Mouse (Mus musculus) A20 (cell line): ENCODE results near the gene Nploc4.
"Not testable (repeated sequence)": the region's sequence is repeated elsewhere in the genome, so short reads cannot be mapped to it uniquely, and the experiment has no call there.

ENCODE experiments used
- DNase-seq: peaks from one replicate; pipeline ENCODE4 v3.0.0-alpha.2; 2011; ENCODE audit warnings: low read depth, low spot score

Gene Nploc4

DNA sequence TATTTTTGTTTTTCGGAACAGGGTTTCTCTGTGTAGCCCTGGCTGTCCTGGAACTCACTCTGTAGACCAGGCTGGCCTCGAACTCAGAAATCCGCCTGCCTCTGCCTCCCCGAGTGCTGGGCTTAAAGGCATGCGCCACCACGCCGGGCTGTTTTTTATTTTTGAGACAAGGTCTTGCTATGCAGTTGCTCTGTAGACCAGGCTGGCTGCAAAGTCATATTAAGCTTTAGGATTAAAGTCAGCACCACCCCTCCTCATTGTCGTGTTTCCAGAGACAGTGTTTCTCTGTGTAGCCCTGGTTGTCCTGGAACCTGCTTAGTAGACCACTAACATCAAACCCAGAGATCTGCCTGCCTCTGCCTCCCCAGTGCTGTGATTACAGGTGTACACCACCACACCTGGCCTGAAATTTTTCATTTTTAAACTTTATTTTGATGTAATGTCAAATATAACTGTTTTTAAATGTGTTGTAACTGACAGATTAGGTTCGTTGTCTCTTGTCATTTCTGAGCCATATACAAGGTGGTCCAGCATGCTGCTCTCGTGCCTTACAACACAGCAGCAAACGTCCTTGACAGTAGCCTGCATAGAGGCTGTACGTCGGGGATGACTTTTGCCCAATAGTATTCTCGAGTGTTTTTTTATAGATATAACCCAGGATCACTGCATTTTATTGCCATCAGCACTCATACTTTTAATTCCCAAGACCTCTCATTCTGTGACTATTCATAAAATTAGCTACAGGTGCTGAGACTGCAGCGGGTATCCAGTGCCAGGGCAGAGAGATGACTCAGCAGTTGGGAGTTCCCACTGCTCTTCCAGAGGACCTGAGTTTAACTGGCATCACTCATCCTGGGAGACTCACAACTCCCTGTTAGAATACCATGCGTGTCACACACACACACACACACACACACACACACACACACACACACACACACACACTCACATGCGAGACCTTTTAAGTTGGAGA is 82.9 kb downstream of the Nploc4 start:
- no peak for DNase-seq

DNA sequence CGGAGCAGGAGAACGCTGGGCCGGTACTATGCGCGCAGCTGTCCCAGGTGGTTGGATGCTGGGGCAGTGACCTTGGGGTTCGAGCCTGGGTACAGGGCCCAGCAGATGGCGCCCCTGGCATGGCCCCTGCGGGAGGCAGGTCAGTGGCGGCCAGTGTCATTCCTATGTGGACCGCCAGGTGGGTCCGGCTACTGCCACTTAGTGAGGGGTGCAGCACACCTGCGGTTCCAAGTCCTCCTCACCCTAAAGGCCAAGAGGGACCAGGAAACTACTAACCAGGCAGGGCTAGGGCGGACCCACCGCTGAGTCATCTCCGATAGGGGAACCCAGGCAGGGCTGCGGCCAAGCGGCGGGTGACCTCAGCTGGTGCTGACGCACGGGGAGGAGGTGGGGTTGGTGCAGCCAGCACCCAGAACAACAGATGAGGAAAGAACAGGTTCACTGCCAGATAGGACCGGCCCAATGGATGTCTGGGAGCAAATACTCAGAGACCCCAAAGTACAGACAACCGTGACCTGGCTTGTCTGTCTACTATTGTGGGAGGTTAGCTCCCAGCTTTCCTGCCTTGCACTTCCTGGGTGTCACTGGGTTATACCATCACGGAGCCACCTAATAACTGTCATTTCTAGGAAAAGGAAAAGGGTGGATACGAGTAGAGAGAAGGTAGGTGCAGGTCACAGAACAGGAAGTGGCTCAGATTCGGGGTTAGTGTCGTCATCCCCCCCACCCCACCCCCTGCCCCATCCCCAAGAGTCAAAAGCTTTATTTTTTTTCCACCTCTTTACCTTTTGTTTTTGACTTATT is 83.8 kb downstream of the Nploc4 start:
- peak; percentile 88 for DNase-seq

DNA sequence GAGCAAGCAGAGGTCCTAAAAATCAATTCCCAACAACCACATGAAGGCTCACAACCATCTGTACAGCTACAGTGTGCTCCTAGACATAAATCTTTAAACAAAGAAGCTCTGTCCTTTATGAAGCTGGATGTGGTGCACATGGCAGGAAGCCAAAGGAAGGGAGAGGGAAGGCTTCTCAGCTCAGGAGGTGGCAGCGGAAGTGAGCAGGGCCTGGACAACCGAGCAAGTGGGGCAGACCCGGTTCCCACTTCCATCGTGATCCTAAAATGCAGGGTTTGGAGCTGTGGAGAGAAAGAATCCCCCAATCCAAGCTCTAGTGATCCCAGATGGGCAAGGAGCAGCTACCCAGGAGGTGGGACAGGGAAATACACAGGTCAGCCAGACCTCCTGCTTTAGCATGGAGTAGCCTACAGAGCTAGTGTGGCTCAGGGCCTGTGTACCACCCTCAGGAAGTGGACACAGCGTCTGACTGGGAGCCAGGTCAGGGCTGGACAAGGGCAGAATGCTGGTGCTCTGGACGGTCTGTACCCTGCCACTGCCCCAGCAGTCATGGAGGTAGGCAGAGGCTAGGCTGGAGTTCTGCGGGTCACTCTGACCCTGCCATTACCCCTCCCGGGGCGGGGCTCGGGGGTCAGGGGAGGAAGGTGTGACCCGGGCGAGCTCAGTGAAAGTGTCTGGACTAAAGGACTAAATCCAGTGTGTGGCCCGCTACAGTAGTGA is 84.8 kb downstream of the Nploc4 start:
- no peak for DNase-seq

DNA sequence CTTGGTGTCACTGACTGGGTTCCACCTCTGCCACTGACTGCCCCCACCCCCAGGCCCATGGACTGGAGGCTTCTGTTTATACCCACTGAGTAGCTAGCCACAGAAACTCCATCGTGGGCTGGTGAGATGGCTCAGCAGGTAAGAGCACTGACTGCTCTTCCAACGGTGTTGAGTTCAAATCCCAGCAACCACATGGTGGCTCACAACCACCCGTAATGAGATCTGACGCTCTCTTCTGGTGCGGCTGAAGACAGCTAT is 85.5 kb downstream of the Nploc4 start:
- DNase-seq = not testable (repeated sequence)

DNA sequence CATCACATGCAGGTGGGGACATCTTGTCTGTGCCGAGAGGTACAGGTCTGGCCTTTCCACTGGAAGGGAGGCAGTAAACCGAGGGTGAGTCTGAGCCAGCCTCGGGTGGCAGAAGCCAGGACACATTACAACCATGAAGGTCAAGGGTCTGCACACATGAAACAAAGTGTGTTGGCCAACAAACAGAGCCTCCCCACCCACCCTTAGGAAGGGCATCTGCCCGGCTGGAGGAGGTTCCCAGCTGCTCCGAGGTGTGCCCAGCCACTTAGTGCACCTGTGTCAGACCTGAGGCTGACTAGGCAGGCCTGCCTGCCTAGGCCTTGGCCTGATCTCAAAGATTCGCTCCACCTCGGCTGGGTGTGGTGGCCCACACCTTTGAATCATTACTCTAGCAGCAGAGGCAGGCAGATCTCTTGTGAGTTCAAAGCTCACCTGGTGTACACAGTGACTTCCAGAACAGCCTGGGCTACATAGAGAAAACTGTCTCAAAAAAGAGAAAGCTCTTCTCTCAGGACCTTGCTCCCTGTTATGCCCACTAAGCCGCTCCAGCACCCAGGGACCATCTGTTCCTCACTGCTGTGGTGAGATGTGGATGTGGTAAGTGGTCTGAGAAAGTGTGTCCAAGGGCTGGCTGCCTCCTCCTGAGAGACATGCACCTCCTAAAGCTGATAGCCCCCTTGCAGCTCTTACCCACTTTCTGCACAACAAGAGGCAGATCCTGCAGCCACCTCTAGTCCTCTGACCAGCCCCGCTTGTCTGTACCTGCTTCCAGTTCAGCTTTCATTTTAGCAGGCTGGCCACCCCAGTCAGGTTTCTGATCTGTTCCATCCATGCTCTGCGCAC is 86.0 kb downstream of the Nploc4 start:
- DNase-seq = no peak

DNA sequence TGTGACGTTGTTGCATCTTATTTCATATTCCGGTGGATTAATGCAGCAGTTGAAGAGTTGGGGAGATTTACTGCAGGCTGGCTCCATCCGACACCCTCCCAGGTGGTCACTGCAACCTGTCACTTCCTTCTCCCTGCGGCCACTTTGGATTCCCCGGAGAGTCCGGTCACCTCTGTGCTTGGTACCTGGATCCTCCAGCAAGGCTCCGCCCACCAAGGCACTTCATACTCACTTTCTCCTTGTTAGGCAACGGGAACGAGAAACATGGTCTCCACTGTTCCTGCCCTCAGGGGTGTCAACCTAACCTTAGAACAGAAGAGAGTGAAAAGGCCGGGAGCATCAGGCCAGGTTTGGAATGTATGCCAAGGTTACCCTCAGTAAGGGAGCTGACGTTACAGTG is 86.8 kb downstream of the Nploc4 start:
- DNase-seq = no peak

DNA sequence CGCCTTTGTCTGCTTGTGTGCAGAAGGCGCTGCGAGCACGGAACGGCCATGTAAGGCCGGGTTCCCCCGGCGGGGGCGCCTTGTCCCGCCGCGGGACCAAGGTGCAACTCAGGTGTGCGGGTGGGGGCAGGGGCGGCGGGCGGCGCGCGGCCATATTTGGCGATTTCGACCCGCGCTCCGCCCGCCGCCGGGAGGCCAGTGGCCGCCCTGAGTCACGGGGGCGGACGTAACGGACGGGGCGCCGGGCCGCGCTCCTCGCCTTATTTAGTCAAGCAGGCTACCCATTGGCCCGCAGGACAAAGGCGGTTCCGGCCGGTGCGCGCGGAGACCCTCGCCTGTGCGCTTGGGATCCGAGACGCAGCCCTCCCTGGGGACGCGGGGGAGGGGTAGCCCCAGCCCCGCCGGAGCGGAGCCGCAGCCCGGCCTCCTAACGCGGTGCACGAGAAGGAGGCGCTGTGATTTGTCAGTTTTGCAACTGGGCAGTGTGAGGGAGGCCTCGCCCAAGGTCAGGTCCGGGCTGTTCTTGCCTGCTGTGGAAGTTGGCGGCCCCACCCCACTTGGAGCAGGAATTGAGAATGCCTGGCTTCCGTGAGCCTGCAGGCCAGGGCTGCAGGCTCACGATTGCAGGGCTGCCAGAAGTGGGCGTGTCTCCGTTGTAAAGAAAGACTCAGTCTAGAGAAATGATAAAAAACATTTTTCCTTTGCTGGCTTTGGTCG is 87.4 kb downstream of the Nploc4 start:
- DNase-seq = peak; percentile 92

DNA sequence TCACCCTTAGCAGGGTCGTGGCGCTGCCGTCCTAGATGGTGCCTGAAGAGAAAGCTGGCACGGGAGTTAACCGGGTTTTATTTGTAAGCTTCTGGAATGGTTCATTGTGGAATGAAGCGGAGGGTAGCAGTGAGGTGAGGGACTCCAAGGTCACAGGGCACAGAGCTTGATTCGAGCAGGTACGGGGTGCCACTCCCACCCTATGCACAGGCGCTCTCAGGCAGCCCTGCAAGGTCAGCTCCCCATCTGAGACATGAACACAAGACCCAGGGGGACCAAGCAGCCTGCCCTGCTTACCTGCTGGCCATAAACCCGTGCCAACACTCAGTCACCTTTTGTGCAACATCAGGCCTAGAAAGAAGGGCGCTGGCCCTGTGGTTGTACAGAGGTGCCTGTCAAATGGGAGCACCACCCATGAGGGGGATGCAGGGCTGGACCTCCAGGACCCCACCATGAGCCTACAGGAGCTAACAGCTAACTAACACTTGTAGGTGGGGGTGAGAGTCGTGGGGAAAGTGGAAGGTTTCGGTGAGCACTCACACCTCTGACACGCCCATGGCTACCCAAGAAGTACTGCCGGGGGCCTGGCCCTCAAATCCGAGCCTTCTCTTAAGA is 88.0 kb downstream of the Nploc4 start:
- peak; percentile 82 for DNase-seq

DNA sequence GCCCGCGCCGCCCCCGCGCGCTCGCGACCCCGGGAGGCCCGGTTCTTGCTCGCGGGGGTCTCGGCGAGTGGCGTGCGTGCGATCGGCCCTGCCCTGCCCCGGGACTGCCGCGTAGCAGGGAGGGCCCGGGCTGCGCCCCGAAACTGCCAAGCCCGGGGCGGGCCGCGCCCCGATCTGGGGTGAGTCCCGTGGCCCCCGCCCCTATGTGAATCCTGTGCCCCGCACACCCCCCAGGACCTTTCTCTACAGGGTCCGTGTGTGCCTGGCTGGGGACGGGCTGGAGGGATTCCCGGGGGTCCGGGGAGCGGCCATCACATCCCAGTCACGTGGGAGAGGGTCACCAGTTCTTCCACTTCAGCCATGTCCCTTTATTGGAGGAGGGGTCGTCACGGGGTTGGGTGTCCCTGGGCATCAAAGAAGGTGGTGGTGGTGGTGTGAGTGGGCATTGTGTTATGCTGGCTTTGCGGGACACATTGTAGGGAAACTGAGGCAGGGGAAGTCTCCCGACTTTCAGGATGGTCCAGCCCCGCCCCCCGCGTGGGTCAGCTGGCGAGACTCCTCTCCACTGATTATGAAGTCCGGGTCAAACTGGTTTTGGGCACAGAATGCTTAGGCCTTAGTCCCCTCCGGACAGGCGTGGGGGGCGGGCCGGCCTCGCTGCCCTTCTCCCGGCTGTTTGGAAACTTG is 88.7 kb downstream of the Nploc4 start:
- DNase-seq = peak; percentile 62

DNA sequence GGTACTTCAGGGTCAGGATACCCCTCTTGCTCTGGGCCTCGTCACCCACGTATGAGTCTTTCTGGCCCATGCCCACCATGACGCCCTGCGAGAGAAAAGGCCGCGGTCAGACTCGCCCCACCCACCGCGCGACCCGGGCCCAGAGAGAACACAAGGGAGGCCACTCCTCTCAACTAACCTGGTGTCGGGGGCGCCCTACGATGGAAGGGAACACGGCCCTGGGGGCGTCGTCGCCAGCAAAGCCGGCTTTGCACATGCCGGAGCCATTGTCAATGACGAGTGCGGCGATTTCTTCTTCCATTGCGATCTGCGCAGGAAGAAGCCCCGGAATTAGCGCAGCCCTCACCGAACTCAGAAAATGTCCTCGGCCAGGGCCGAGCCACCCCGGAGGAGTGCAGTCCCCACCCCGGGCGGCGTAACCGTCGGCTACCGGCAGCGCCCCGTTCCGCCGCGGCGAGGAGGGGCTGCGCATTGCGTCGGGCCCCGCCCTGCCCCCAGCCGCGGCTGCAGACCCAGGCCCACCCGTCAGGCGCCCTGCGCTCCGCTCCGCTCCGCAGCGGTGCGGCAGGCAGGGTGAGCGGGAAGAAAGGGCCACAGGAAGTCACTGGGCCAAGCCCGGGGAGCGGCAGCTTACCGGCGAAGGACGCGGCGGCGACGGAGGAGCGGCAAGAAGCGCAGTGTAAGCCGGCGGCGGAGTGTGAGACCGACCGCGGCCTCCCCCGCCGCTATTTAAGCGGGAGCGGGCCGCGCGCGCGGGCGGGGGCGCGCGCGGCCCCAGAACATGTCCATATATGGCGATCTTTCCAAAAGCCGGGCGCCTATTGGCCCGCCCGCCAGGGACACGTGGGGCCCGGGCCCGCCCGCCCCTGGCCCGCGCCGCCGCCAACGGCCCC is 89.5 kb downstream of the Nploc4 start, which contains the start of gene Actg1:
Gene Actg1 (minus strand): TSS at position 752 of the 893 bp plus-strand sequence.
- peak; percentile 85 for DNase-seq

DNA sequence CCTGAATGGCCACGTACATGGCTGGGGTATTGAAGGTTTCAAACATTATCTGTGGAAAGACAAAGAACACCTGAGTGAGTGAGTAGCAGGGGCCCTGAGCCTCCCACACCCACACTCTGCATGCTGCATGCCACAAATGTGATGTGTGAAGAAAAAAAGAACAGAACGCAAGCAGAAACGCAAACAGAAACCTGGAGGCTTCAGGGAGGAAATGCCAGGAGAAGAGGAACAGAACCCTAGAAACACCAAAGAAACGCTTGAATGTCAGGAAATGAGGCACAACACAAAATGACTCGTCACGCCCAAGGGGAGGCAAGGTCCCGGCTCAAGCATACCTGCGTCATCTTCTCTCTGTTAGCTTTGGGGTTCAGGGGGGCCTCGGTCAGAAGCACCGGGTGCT is 90.2 kb downstream of the Nploc4 start:
- peak; percentile 35 for DNase-seq

DNA sequence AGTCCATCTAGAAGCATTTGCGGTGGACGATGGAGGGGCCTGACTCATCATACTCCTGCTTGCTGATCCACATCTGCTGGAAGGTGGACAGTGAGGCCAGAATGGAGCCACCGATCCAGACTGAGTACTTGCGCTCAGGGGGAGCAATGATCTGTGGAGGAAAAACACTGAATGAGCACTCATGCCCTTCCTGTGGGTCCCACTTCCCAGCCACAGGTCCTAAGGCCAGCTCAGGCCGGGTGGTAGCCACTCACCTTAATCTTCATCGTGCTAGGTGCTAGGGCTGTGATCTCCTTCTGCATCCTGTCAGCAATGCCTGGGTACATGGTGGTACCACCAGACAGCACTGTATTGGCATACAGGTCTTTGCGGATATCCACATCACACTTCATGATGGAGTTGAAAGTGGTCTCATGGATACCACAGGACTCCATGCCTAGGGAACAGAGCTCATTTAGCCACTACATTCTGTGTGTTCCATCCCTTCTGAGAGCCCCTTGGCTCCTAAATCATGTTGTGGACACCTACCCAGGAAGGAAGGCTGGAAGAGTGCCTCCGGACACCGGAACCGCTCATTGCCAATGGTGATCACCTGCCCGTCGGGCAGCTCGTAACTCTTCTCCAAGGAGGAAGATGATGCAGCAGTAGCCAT is 91.0 kb downstream of the Nploc4 start:
- not testable (repeated sequence) for DNase-seq

DNA sequence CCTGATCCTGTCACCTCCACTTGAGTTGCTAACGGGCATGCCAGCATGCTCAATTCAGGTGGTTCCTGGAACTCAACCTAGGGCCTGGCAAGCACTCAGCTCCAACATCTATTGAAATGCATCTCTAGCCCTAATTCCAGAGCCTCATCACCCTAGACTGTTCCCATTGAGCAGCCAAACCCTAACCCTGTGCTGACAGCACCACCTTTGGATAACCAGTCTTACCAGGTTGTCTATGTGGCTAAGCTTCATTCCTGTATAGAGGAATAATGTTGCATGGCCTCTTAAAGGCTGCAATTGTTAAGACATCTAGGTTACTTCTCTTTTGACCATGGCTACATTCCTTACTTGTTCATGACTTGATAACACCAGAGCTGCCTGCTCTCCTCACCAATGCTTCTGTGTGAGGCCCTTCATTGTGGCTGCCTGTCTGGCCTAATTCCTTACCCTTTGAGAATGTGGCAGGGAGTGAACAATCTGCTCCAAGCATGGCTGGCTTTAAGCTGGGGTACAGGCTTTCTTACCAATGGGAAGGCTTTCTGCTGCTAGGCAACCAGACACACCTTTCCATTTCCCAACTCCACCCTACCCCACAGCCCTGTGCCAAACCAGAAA is 92.3 kb downstream of the Nploc4 start:
- peak; percentile 46 for DNase-seq

DNA sequence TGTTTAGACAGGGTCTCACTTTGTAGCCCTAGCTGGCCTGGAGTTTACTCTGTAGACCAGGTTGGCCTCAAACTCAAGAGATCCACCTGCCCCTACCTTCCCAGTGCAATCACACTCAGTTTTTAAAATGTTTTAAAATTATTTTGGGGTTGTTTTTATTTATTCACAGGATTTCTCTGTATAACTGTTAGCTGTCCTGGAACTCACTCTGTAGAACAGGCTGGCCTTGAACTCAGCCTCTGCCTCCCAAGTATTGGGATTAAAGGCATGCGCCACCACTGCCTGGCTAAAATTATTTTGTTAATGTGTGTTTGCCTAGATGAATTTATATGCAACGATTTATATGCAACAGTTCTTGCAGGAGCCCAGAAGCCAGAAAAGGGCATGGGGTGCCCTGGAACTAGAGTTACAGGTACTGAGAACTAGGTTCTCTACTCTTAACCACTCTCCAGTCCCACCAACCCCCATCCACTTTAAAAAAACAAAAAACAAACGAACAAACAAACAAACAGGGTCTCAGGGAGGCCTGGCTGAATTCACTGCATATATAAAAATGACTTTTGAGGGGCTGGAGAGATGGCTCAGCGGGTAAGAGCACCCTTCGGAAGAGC is 93.1 kb downstream of the Nploc4 start:
- DNase-seq = peak; percentile 37

DNA sequence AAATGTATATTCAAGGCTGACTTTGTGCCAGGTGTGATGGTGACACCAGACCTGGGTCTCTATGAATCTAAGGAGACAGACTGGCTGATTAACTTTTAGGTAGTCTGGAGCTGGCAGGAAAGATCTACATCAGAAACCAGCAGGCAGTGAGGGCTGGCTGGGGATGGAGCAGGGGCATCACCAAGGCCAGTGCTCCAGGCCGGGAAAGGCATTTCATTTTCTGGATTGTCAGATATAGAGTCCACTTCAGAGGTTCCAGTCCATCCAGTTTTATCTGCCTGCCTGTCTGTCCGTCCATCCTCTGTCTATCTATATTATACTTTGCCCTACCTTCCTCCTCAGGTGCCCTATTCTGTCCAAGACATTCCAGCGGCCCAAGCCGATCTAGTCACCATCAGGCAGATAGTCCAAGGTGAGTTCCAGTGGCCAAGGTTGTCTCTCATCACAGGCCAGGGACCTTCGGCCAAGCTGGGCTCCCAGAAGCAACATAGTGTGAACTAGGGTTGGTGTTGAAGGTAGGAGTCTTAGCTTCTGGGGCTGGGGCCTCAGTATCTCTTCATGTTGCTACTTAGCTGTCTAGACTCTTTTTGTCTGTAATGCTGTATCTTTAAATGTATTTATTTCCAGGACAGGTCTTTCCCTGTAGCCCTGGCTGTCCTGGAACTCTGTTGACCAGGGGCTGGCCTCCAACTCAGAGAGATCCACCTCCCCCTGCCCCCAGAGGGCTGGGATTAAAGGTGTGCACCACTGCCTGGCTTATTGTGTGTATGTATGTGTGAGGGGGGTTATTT is 93.8 kb downstream of the Nploc4 start:
- peak; percentile 33 for DNase-seq

DNA sequence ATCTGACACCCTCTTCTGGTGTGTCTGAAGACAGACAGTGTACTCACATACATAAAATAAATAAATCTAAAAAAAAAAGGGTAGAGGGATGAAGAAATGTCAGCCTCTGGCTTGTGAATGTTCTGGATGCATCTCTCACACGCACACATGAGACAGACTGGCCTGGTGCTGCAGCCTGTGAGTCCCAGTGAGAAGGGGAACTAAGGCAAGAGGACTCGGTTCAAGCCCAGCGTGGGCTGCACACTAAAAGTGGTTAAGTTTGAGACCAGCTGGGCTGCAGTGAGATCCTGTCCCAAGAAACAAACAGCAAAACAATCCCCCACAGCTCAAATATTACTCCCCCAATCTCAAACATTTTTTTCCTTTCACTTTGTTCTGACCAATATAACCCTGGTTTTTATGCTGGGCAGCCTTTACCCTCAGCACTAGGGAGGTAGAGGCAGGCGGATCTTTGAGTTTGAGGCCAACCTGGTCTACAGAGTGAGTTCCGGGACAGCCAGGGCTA is 94.8 kb downstream of the Nploc4 start:
- DNase-seq = no peak
